Mouse (Mus musculus) right cerebral cortex, postnatal 36 days (tissue): ENCODE data around the gene Arhgef10l.
"Not testable (repeated sequence)": the region's sequence is repeated elsewhere in the genome, so short reads cannot be mapped to it uniquely, and the experiment has no call there.

Source experiments
- DNase-seq, 2 experiments: peaks; one replicate each; pipeline ENCODE4 v3.0.0; 2022; ENCODE audit warnings: low spot score in 2 of 2, mixed read lengths in 1 of 2

The Arhgef10l gene

DNA sequence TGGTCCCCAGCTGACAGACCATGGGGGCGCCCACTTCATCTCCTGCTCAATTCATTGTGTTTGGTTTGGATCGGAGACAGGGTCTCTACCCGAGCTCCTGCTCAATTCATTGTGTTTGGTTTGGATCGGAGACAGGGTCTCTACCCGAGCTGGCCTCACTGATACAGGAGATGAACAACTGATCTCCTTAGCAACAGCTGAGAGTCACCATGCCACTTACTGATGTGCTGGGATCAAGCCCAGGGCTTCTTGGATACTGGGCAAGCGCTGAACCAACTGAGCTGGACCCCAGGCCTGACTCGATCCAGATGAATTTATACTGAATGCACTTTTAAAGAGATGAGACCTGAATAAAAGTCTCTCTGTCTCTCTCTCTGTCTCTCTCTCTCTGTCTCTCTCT lies 59.6 kb downstream of the Arhgef10l start:
- DNase-seq: no peak

DNA sequence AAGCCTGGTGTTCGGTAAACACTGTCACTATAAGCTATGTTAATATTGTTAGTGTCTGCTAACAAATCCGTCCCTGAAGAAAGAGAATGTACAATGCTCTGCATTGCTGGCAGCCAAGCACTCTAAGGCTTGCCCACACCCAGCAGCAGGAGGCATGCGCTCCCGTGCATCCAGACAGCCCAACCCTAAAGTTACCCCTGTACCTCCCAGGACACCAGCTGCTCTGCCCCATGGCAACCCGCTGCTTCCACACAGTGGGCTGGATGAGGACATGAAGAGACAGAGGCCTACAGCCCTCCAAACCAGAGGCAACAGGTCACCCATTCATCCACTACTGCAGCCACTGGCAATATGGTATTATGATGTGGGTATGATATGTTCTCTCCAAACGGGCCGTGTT lies 60.0 kb downstream of the Arhgef10l start:
- no peak for DNase-seq

DNA sequence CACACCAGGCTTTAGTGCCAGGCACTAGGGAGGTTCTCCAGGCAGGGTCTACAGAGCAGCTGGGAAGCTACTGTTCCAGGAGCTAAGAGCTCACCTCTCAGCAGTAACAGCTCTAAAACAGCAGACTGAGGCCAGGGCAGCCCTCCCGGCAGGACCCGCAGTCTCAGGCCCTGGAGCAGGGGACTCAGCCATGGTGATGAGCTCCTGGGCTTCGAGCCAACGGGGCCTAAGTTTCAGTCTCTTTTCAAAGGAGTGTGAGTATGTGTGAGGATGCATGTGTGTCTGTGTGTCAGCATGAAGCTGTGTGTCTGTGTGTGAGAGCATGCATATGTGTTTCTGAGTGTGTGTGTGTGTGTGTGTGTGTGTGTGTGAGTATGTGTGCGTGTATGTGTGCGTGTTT lies 60.6 kb downstream of the Arhgef10l start:
- DNase-seq: no peak

DNA sequence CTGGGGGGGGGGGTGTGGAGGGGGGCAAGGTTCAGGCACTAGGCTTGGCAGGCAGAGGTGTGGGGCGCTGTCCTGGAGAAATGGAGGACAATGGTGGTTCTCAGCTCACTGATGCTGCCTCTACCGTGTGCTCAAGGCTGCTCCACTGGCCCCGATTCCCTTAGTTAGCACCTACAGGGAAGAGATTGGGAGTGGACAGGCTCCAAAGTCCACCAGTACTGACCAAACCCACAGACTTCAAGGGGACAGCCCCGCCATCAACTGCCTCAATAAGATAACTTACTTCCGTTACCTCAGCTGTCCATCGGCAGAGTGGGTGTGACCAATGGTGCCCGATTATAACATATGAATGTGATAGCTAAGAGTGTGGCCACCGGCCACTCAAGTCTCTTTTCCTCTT lies 61.3 kb downstream of the Arhgef10l start:
- DNase-seq: no peak

DNA sequence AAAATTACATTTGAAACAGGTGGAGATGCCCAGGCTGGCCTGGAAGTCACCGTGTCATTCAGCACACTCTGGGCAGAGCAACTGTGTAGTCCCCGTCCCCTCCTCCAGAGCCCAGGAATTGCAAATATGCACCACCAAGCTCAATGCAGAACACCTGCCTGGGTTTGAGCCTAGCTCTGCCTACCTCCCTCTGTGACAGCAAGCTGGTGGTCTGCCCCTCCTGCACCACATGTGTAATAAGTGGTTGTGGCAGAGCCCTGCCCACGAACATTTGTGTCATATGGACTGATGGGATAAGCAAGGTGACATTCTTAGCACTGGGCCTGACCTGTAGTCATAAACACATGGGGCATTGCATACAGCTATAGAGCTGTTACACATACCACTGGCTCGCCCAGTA lies 63.8 kb downstream of the Arhgef10l start:
- DNase-seq: no peak

DNA sequence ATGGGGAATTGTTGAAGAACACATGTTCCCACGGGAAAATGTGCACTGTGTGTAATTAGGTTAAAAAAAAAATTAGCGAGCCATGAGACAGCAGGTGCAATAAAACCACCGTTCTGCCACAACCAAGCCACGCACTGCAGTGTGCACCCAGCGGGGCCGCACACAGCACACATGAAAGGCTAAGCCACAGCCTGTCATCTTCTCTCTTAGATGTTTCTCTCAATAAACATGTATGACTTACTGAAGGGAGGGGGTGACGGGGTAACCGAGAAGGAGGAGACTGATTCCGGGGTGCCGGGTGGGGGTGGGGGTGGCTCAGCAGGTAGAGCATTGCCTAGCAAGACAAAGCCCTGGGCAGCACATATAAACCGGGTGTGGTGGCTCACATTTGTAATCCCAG lies 64.7 kb downstream of the Arhgef10l start:
- no peak for DNase-seq

DNA sequence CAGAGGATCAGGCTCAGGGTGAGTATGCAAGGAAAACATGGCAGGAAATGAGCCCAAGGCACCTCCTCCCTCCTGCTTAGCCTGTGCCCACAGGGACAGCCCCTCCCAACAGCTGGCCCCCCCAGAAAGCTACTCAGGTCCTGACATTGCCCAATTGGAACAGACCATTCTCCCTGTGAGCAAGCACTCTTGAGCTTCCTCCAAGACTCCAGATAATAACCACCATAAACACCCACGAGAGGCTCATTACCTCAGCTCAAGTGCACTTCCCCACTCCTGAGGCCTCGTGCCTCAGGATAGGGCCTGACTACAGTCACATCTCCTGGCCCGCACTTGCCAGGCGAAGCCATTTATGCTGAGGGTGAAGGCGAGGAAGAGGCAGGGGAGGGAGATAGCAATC lies 67.0 kb downstream of the Arhgef10l start:
- no peak for DNase-seq

DNA sequence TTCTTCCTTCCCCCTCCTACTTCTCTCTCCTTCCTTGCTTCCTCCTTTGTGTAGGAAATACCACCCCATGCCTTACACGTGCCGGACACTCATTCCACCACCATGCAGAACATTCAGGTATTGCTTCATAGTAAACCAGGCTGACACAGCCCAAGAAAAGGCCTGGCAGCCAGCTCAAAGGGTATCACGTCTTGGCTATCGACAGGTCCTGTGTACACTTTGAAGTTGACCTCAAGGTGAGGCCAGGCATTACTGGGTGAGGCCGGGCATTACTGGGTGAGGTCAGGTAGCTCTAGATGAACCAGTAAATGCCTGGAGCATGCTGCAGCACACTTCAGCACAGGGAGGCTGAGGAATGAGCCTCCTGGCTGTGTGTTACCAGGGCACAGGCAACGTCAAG lies 67.9 kb downstream of the Arhgef10l start:
- no peak for DNase-seq

DNA sequence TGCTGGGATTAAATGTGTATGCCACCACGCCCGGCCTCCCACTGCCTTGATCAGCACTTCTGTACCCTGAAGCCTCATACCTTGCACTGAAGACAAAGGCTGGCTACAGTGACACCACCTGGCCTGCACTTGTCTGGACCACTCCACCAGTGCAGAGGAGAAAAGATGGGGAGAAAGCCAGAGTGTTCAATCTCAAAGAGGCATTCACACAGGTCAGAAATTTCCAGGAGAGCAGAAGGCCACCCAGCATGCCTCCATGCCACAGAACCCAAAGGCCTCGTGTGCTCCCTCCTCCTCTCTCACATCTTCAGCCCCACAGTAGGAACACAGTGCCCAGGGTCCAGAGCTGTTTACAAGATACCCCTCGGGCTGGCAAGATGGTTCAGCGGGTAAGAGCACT lies 68.4 kb downstream of the Arhgef10l start:
- no peak for DNase-seq

DNA sequence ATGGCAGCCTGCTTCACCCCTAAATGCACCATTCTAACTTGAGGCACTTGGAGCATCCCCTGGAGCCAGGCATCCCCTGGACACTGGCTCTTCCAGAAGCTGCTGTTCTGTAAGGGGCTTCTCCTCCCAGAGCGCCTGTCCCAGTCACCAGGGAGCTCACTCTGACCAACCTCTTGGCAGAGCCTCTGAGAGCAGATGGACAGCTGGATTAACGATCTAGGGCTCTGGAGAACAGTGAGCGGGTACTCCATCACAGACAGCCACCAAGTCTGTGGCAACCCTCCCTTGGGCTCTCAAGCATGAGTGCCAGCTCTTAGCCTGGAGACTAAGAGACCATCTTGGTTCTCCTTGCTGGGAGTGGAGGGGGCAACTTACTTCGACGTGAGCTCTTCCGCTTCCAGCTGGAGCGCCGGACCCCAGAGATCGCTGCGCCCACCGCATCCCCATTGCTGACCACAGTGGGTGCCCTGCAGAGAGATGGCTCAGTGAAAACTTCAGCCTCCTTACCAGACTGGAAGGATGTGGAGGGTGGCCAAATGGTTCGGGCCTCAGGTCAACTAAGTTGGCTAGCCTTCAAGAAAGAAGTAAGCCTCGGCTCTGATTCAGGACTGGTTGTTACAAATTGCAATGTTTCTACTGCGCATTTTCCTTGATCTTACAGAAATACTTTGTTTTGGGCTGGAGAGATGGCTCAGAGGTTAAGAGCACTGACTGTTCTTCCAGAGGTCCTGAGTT lies 71.9 kb downstream of the Arhgef10l start:
- no peak for DNase-seq

DNA sequence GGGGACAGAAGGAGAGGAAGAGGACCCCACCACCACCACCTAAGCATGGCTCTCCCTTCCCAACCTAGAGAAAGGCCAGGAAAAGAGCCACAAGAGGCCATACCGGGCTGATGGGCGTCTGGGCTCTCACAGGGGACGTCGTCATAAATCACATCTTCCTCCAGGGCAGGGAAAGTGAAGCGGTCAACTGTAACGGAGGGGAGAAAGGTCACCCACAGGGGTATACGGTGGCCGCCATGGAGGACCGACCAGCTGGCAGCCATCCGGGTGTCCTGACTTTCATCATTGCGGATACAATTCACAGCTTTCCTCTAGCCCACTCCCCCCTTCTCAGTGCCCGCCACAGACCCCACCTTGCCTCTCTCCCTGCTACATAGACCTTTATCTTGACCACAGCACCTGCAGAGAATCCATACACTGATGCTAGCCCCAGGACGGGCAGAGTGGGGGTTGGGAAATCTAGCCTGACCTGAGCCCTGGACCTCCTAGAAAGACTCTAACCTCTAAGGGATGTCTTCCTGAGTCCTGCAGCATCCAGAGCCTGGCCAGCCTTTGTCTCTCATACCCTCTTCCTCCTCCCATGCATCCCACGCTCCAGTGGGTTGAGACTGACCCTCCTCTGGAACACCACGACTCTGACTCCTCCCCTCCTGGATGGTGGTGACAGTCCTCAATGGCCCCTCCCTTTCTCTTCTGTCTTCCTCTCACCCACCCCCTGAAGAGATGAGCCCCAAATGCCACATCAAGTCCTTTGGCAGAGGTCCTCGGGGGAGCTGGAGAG lies 72.6 kb downstream of the Arhgef10l start:
- no peak for DNase-seq

DNA sequence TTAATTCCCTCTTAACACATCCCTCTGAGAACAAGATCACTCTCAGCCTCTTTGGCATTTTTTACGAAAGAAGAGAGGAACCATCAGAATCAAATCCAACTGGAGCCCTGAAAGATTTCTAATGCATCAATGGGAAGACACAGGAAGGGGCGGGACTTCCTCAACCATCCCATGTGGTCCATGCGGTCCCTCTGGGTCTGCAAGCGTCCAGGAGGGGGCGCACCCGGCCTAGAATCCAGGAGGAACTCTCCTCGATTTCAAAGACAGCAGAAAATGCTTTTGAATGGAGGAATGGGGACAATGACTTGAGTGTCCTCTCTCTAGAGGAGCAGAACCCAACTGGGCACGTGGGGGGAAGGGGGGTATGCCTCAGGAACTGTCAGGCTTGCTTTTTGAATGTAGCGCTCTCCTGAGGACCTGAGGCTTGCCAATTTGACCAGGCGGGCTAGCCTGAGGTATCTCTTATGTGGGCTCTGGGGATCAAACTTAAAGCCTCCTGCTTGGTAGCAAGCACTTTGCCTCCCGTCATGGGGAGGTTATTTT lies 73.5 kb downstream of the Arhgef10l start:
- peak; percentile 56 to 63 for DNase-seq

DNA sequence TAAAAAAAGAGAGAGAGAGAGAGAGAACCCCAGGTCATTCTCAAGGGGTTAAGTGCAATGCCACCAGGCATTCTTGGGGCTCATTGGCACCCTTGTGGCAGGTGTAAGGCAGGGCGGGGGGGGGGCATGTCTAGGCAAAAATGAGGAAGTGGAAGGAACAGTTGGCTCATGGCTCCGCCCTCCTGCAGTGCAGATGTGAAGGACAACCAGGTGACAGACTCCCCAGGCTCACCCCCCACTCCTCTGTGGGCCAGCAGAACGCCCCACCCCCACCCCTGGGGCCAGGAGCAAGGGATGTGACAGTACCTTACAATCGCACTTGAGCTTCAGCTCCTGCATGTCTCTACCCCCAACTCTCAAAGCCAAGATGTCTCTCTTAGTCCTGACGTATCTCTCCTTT lies 79.3 kb downstream of the Arhgef10l start:
- DNase-seq: no peak

DNA sequence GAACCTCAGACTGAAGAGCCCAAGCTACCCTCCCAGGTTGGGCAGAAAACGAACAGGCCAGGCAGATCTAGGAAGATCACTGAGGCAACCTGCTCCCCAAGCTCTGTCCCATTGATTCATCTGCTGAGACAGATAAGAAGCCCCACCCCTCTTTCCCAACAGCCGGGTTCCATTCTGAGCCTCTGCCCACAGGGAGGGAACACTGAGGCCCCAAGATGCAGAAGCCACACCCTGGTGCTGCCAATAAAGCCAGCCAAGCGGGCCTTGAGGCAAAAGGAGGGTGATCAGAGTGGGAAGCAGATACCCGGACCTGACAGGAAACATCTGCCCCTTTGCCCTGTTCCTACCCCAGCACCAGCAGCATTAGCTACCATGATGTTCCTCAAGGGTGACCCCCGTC lies 81.6 kb downstream of the Arhgef10l start:
- DNase-seq: no peak

DNA sequence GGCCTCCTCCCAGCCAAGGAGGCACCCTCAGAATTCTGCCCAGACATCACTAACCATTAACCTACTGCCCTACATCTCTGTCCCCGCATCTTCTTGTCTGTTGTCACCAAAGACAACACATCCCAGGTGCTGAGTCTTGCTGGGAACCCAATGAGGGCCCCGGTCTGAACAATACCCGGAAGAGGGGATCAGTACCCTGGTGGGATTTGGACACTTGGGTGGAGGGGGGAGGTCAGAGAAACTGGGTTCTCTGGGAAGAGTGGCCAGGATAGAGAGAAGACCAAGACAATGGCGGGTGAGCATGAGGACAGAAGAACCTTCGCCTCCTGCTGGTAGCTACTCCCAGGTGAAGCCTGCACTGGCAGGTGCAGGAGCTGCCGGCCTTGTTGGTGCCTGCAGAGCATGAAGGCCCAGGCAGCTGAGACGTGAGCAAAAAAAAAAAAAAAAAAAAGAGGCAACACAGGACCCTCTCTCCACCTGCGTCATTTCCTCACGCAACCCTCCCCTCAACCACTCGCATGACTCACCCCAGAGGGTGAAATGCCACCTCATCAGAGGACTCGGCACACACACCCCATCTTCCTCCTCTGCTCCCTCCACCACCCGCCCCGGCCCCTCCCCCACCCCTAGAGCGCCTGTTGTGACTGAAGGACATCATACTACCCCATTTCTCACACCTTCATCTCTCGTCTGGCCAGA lies 83.3 kb downstream of the Arhgef10l start:
- DNase-seq: no peak

DNA sequence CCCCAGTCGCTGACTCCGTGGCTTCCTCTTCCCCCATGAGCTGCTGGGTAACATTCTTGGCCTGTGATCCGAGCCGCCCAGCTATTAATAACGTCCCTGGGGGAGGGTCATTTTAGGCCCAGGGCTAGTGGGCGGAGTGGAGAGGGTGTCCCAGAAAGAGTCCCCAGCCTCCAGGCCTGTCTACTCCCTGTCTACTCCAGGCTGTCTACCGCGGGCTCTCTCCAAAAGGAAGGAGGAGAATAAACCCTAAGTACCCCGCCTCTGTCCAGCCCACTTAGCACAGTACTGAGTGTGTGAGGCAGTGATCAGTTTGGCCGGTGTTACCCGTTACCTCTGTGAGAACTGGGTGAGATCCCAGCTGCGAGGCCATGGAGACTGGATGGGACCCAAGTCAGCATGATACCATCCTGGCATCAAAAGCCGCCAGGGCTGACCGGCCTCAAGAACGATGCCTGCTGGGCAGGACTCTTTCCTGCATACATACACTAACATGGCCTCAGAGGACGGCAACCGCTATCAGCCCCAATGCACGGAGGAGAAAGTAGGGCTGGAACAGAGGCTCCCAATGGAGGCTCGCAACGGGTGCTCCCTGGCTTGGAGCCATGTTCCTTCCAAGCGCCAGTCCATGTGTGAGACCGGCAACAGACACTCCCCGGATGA lies 84.0 kb downstream of the Arhgef10l start:
- DNase-seq: peak in 1 of 2 experiments; percentile 25

DNA sequence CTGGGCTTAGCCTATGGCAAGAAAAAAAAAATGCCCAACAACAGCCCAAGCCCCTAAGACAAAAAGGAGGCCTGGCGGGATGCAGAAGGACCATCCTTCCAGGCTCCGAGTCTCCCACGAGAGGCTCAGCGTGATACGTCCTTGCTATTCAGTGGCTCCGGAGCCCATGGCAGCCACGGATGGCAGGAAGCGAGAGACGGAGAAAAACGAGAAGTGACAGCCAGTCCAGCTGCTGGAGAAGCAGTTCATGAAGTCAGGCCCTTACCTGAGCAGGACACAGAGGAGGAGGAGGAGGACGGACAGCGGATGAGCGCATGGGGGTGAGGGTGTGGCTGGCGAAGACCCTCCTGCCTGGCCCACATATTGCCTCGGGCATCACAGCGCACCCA lies 84.5 kb downstream of the Arhgef10l start:
- no peak for DNase-seq

DNA sequence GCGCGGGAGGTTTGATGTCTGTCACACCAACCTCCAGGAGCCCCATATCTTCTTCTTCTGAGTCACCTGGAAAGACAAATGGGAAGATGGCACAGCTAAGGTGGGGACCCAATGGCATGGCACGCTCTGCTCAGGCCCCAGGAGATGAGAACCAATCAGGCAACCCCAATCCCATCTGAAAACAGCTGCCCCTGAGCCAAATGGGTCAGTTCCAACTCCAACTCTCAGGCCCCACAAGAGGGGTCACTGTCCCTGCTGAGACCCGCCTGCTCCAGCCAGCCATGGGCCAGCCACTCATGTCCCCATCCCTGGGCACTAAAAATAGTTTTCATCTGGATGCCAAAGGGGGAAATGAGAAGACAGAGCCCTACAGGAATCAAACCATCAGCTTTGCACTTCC lies 84.9 kb downstream of the Arhgef10l start:
- DNase-seq: no peak

DNA sequence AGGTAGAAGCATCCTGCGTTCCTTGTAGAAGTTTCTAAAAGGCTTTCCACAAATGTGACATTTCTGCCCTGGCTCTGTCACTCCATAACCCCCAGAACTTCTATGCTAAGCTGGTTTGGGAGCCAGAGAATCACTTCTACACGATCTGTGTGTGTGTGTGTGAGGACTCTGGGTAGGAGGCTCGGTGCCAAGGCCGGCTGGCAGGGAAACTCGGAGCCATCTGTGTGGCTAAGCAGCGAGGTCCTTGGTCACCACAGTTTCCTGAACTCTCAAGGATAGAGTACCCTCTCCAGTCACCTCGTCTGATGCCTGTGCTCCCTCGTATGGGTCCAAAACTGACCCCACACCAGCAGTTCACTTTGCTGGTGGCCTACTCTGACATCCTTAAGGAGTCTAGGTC lies 86.2 kb downstream of the Arhgef10l start:
- no peak for DNase-seq

DNA sequence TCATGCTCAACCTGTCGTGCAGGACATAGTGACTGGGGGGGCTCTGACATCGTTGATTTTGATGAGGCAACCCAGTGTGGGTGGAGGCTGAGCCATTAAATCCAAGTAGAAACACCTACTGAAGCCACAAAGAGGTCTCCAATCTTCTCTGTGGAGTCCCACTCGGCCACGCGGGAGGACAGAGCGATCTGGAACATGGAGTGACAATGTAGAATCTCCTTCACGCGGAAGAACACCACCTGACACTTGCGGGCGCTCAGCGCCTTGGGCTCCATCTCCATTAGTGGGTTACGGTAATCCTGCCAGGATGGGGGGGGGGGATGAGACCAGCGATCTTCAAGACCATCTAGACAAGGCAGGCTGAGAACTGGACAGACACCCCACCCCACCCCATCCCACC lies 86.7 kb downstream of the Arhgef10l start:
- no peak for DNase-seq

DNA sequence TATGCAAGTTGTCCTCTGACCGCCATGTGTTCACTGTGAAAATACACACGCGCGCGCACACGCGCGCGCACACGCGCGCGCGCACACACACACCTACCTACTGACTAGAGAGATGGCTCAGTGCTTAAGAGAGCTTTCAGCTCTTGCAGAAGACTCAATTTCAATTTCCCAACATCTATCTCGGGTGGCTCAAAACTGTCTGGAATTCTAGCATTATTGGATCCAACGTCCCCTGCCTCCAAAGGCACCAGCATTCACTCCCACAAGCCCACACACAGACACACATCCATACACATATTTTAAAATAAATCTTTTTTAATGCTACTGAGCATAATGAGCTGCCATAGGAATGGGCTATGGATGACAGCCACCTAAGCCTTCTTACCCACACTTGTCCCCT lies 89.2 kb downstream of the Arhgef10l start:
- DNase-seq: peak in 1 of 2 experiments; percentile 18

DNA sequence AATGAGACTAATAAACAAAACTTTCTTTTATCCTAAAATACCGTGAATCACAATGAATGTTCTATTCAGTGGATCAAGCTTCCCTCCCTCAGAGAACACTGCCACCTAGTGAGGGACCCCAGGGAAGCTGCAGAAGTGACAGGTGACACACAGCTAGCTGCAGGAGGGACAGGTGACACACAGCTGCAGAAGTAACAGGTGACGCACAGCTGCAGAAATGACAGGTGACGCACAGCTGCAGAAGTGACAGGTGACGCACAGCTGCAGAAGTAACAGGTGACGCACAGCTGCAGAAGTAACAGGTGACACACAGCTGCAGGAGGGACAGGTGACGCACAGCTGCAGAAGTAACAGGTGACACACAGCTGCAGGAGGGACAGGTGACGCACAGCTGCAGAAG lies 90.9 kb downstream of the Arhgef10l start:
- not testable (repeated sequence) for DNase-seq
